Mouse (Mus musculus) olfactory bulb, adult 2 months (tissue): ENCODE measurements around the gene Dmtf1.
A peak's percentile ranks its signal among the peaks of the same experiment; 100 is the strongest.

Experiments
- CTCF ChIP-seq: fragments of 200-500 bp; IDR thresholded peaks from 2 replicates; pipeline ENCODE4 v1.5.1; 2012; ENCODE audit warnings: low read depth, mild to moderate bottlenecking, low read length, moderate library complexity; ENCODE audit not compliant: insufficient read depth
- POLR2A ChIP-seq: fragments of 200-500 bp; IDR thresholded peaks from 2 replicates; pipeline ENCODE4 v1.6.1; 2012; ENCODE audit warnings: mild to moderate bottlenecking, low read depth, low read length, moderate library complexity; ENCODE audit not compliant: insufficient read depth

DNA sequence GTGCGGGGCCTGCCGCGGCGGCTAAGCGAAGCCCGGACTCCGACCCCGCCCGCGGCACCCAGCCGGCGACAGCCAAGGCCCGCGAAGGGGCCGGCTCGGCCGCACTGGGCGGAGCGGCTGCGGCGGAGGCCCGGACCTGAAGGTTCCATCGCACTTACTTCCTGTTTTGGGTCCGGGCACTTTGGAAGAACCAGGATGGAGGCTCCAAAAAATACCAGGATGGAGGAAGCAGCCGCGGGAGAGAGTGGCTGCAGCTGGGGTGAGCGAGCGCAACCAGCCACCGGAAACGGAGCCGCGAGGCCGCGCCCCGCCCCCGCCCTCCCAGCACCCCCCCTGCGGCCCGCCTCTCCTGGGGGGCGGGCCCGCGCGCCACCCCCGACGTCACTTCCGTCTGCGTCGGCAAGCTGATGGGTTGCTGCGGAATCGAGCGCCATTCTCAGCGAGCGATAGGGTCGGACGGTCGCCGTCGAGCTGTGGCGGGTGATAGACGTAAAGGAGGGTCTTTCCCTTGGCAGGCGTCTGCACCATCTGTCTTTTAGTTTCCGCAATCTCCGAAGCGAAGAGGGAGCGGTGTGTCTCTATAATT lies at the start of gene Dmtf1:
- TF ChIP-seq CTCF (no peak), POLR2A (peak; percentile 99)
